Mouse (Mus musculus) spleen, adult 12 weeks (tissue): Measurements from ENCODE around the gene Gm20737.
"Not testable (repeated sequence)": the region's sequence is repeated elsewhere in the genome, so short reads cannot be mapped to it uniquely, and the experiment has no call there.

Experiments used
- DNase-seq: peaks from one replicate; pipeline ENCODE4 v3.0.0; 2022; ENCODE audit warnings: low spot score

Gm20737 gene

DNA sequence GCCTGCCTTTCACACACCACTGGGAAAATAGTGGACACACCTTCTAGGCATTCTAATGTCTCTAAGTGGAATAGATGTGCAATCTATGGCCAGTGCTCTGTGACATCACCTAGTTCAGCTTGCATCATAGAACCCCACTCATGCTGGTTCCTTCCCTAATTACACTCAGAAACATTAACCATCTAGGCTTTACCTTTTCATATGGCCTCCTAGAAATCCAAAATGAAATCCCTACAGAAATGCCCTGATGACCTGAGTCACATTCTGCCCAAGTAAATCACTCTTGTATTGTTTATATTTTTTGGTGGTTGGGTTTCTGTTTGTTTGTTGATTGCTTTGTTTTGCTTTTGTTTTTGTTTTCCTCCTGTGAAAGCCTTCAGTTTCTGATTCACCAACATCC lies at the start of gene Gm20737:
Gene Gm20737 (minus strand): TSS at position 101 of the 400 bp plus-strand sequence.
- not testable (repeated sequence) for DNase-seq

DNA sequence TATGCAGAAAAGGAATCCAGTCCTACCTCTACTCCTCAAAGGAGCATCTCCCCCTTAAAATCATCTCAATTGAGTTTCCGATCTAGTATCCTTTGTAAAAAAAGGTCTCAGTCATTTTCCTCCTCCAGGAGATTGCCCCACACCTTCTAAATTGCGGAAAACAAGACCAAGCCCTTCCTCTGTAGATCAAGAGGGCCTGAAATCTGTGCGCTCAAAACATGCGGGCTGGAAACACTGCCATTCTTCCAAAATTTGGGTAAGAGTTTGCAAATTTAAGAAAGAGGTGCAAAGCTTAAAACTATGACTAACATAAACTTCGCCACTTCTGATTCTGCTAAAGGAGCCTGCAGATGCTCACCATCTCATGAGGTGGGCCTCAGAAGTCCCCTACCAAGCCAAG lies 17.3 kb upstream of the Gm20737 start, which contains the start of gene Gm21775:
Gene Gm21775 (plus strand): TSS at position 301 of the 400 bp plus-strand sequence.
- DNase-seq = not testable (repeated sequence)
